Mouse (Mus musculus) heart, embryonic 16.5 days (tissue): Measurements from ENCODE around the gene Dgkh. TPM values are rescaled to one million over a fixed set of nuclear protein-coding genes. Genes with fewer than 3 reads are reported as not detected.

Source experiments
- ATAC-seq: fragments of 200-750 bp; cut with Nextera tagmentation; replicated peaks from 2 replicates; pipeline ENCODE4 v1.8.0; 2017; ENCODE audit warnings: moderate number of reproducible peaks; ENCODE audit not compliant: insufficient read depth, low FRiP score; ENCODE audit errors: extremely low read depth
- H3K27ac ChIP-seq: fragments of 300-500 bp; sonication (generic); 2 replicates; pipeline ENCODE4 v1.5.1; 2014; ENCODE audit warnings: mild to moderate bottlenecking, low read length, control low read depth, moderate library complexity
- H3K27me3 ChIP-seq: fragments of 300-500 bp; sonication (generic); 2 replicates; pipeline ENCODE4 v1.6.1; 2014; ENCODE audit warnings: low read length, mixed read lengths; ENCODE audit not compliant: control insufficient read depth, insufficient read depth
- H3K36me3 ChIP-seq: fragments of 300-500 bp; sonication (generic); 2 replicates; pipeline ENCODE4 v1.6.1; 2014; ENCODE audit not compliant: control insufficient read depth, insufficient read depth
- H3K4me1 ChIP-seq: fragments of 300-500 bp; sonication (generic); 2 replicates; pipeline ENCODE4 v1.6.1; 2014; ENCODE audit warnings: low read length, mixed read lengths; ENCODE audit not compliant: control insufficient read depth, insufficient read depth
- H3K4me2 ChIP-seq: fragments of 300-500 bp; sonication (generic); 2 replicates; pipeline ENCODE4 v1.6.1; 2014; ENCODE audit warnings: low read depth, mild to moderate bottlenecking, control low read depth, low read length
- H3K4me3 ChIP-seq: fragments of 300-500 bp; sonication (generic); 2 replicates; pipeline ENCODE4 v1.5.1; 2014; ENCODE audit warnings: mild to moderate bottlenecking, control low read depth, low read length
- H3K9ac ChIP-seq: fragments of 300-500 bp; sonication (generic); 2 replicates; pipeline ENCODE4 v1.6.1; 2014; ENCODE audit warnings: low read length, control low read depth
- H3K9me3 ChIP-seq: fragments of 300-500 bp; sonication (generic); replicated peaks from 2 replicates; pipeline ENCODE4 v1.6.1; 2016; ENCODE audit warnings: low read length; ENCODE audit not compliant: control insufficient read depth
- WGBS: fragments of 180-500 bp; shearing (Covaris S2); extraction: QIAGEN DNeasy Blood & Tissue Kit; methylation state at CpG from one replicate; pipeline ENCODE4 v1.1.7; 2014; 5-methylcytosine and 5-hydroxymethylcytosine counted together
- polyA plus RNA-seq: library from polyadenylated mRNA; unstranded; fragments of >200 nt; fragmentation: Nextera tagmentation; extraction: Ambion mirVana; gene quantifications from 2 replicates; pipeline ENCODE4 v1.2.1, GENCODE M21; 2015

Gene Dgkh
- polyA plus RNA-seq, 1 experiment from 2014 or later, result 1.1 TPM

GRCm38 (mm10) chr14:78538572-78539320 is 193.8 kb downstream of the Dgkh start:
- no peak for ATAC-seq
- Histone ChIP-seq H3K4me2 (no peak overlapping the region), H3K4me1 (peaks cover 18% of the 10 kb centered on the region), H3K27ac (peak overlapping the region; percentile 72), H3K36me3 (no peaks in the 10 kb centered on the region), H3K9me3 (no peaks in the 10 kb centered on the region), H3K4me3 (no peak overlapping the region), H3K27me3 (no peaks in the 10 kb centered on the region), H3K9ac (no peak overlapping the region)
- WGBS, result 29% methylated on average over 5 of the region's 5 CpGs

- Histone ChIP-seq H3K4me3 (no peak overlapping the region; the same call in 1 of the 2 replicates), H3K9ac (no peak overlapping the region), H3K4me2 (peak overlapping the region; percentile 86), H3K27ac (peak overlapping the region; percentile 84; the same call in 1 of the 2 replicates), H3K27me3 (no peaks in the 10 kb centered on the region), H3K36me3 (no peaks in the 10 kb centered on the region), H3K9me3 (no peaks in the 10 kb centered on the region), H3K4me1 (peaks cover 23% of the 10 kb centered on the region)
- WGBS, result 43% methylated on average over 6 of the region's 6 CpGs
- no peak for ATAC-seq
Measured at GRCm38 (mm10) chr14:78537551-78537950, 195.0 kb downstream of the Dgkh start.

- peak within 1 kb of the TSS; percentile 99 for H3K9ac ChIP-seq
- H3K4me3 ChIP-seq, result peak within 1 kb of the TSS; percentile 98
- peaks cover 33% of the 10 kb centered on the region for H3K4me1 ChIP-seq
- no peaks in the 10 kb centered on the region for H3K36me3 ChIP-seq
- H3K4me2 ChIP-seq, result peak within 1 kb of the TSS; percentile 86
- peak within 1 kb of the TSS; percentile 93 for H3K27ac ChIP-seq
- no peaks in the 10 kb centered on the region for H3K9me3 ChIP-seq
- no peaks in the 10 kb centered on the region for H3K27me3 ChIP-seq
- ATAC-seq, result peak; percentile 94
- under 1% methylated on average over 82 of the region's 82 CpGs for WGBS
Measured at GRCm38 (mm10) chr14:78536281-78537165, 196.1 kb downstream of the Dgkh start, which contains the start of gene Akap11. Gene Akap11, minus strand, starts transcription at chr14:78536808.

GRCm38 (mm10) chr14:78535366-78535765 is 197.2 kb downstream of the Dgkh start:
- Histone ChIP-seq H3K4me3 (peak overlapping the region; percentile 98), H3K4me1 (peaks cover 38% of the 10 kb centered on the region), H3K27me3 (no peaks in the 10 kb centered on the region), H3K4me2 (peak overlapping the region; percentile 86), H3K36me3 (no peaks in the 10 kb centered on the region), H3K9ac (peak overlapping the region; percentile 99), H3K9me3 (no peaks in the 10 kb centered on the region), H3K27ac (peak overlapping the region; percentile 53)
- no peak for ATAC-seq
- WGBS, result 40% methylated on average over 2 of the region's 2 CpGs

GRCm38 (mm10) chr14:78534651-78535050 is 197.9 kb downstream of the Dgkh start:
- Histone ChIP-seq H3K9ac (no peak overlapping the region), H3K4me2 (no peak overlapping the region), H3K36me3 (no peaks in the 10 kb centered on the region), H3K4me1 (peaks cover 44% of the 10 kb centered on the region), H3K9me3 (no peaks in the 10 kb centered on the region), H3K4me3 (no peak overlapping the region), H3K27me3 (no peaks in the 10 kb centered on the region), H3K27ac (no peak overlapping the region)
- WGBS, result 96% methylated on average over 5 of the region's 5 CpGs
- no peak for ATAC-seq

GRCm38 (mm10) chr14:78533701-78534100 is 198.9 kb downstream of the Dgkh start:
- H3K4me2 ChIP-seq, result no peak overlapping the region
- H3K4me1 ChIP-seq, result peaks cover 54% of the 10 kb centered on the region
- no peak overlapping the region for H3K27ac ChIP-seq
- H3K9ac ChIP-seq, result no peak overlapping the region
- H3K4me3 ChIP-seq, result no peak overlapping the region
- no peaks in the 10 kb centered on the region for H3K27me3 ChIP-seq
- 88% methylated on average over 3 of the region's 3 CpGs for WGBS
- no peaks in the 10 kb centered on the region for H3K9me3 ChIP-seq
- H3K36me3 ChIP-seq, result no peaks in the 10 kb centered on the region
- ATAC-seq, result no peak

- Histone ChIP-seq H3K27me3 (no peaks in the 10 kb centered on the region), H3K9ac (no peak overlapping the region), H3K9me3 (no peaks in the 10 kb centered on the region), H3K4me3 (no peak overlapping the region), H3K36me3 (no peaks in the 10 kb centered on the region), H3K4me2 (peak overlapping the region; percentile 4; the same call in 1 of the 2 replicates), H3K27ac (peak overlapping the region; percentile 51), H3K4me1 (peaks cover 53% of the 10 kb centered on the region)
- WGBS, result 35% methylated on average over 6 of the region's 6 CpGs
- no peak for ATAC-seq
Measured at GRCm38 (mm10) chr14:78532345-78532744, 200.2 kb downstream of the Dgkh start.

GRCm38 (mm10) chr14:78530256-78530655 is 202.3 kb downstream of the Dgkh start:
- Histone ChIP-seq H3K9ac (no peak overlapping the region), H3K27ac (no peak overlapping the region), H3K36me3 (no peaks in the 10 kb centered on the region), H3K4me3 (no peak overlapping the region), H3K27me3 (no peaks in the 10 kb centered on the region), H3K4me2 (no peak overlapping the region), H3K4me1 (peaks cover 57% of the 10 kb centered on the region), H3K9me3 (no peaks in the 10 kb centered on the region)
- WGBS, result 79% methylated on average over 3 of the region's 3 CpGs
- no peak for ATAC-seq
